Mouse (Mus musculus) adrenal gland, adult 8-10 months (tissue): ENCODE data around the gene 4933430I17Rik. TPM values are rescaled to one million over a fixed set of nuclear protein-coding genes. Genes with fewer than 3 reads are reported as not detected.
"Not testable (repeated sequence)": the region's sequence is repeated elsewhere in the genome, so short reads cannot be mapped to it uniquely, and the experiment has no call there.

Experiments used
- DNase-seq: peaks from one replicate; pipeline ENCODE4 v3.0.0; 2022
- total RNA-seq, 4 experiments: library from RNA; stranded (reverse); gene quantifications; 2 replicates each; pipeline ENCODE4 v1.2.4; 2022

4933430I17Rik gene
- total RNA-seq = 1 to 10 TPM in 1 of 4 experiments, under 1 TPM in 3; 0.35 to 1.3 (median 0.47) TPM

DNA sequence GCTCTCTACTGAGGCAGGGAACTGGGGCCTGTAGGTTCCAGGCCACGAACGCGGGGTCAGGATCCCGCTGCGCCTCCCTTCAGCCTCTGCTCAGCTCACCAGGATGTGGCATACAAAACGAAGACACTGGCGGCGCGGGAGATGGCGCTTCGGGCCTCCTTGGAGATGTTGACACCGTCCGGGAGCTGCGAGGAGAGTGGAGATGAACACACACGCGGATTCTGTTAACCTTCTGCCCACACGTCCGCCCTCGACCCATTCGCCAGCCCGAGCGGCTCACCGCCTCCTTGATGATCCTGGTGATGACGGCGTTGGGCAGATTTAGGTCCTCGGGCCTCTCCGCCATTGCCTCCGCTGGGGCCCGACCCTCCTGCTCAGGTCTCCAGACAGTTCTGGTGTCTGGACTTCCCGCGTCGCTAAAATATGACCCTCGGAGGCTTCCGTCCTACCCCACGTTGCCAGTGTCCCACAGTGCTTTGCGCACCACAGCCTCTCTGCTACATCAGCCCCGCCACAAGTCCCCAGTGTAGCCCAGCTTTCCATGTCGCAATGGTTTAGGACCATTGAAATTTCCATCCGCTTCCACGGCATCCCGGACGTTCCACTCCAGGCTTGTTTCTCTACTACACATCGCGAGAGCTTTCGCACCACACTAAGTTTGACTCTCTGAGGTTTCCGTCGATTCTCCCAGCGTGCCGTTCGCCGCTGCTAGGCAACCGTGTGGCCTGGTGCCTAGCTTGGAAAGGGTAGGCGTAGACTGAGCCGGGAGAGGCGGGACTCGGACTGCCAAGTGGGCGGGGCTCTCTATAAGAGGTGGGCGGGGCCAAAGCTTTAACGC lies at the start of gene 4933430I17Rik, which contains the start of gene Pole3:
Gene 4933430I17Rik, plus strand, starts transcription at position 719 of the 838 bp plus-strand sequence.
Gene Pole3, minus strand, starts transcription at position 418 of the 838 bp plus-strand sequence.
- peak; percentile 96 for DNase-seq

- no peak for DNase-seq
Measured at GRCm38 (mm10) chr4:62475793-62476192, 49.4 kb upstream of the 4933430I17Rik start.

- DNase-seq = no peak
Measured at GRCm38 (mm10) chr4:62477542-62478244, 47.5 kb upstream of the 4933430I17Rik start.

DNA sequence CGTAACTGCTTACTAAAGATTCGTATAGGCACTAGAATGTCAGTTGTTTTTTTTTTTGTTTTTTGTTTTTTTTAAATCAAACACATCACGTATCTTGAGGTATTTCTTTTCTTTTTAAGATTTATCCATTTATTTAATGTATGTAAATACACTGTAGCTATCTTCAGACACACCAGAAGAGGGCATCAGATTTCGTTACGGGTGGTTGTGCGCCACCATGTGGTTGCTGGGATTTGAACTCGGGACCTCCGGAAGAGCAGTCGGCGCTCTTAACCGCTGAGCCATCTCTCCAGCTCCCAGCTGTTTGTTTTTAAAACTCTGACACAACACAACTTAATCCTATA lies 45.6 kb upstream of the 4933430I17Rik start:
- not testable (repeated sequence) for DNase-seq

- no peak for DNase-seq
Measured at GRCm38 (mm10) chr4:62479937-62480708, 45.0 kb upstream of the 4933430I17Rik start, which contains the start of gene Bspry. Gene Bspry, plus strand, starts transcription at chr4:62480053.

- no peak for DNase-seq
Measured at GRCm38 (mm10) chr4:62480709-62481605, 44.2 kb upstream of the 4933430I17Rik start.

DNA sequence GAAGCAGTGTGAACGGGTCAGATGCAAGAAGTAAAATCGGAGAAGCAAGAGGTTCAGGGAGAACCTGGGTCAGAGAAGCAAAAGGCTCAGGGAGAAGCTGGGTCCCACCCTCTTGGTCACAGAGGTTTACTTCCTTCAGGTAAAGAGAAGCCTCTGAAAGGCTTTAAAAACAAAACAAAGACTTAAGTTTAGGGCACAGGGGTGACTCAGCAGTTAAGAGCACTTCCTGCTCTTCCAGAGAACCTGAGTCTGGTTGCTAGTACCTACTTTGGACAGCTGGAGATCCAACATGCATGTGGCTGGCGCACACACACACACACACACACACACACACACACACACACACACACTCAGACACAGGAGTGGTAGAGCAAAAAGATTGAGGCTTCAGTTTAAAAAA lies 40.2 kb upstream of the 4933430I17Rik start:
- no peak for DNase-seq

- DNase-seq = no peak
Measured at GRCm38 (mm10) chr4:62485450-62486161, 39.6 kb upstream of the 4933430I17Rik start.

- no peak for DNase-seq
Measured at GRCm38 (mm10) chr4:62486162-62486696, 38.9 kb upstream of the 4933430I17Rik start.

DNA sequence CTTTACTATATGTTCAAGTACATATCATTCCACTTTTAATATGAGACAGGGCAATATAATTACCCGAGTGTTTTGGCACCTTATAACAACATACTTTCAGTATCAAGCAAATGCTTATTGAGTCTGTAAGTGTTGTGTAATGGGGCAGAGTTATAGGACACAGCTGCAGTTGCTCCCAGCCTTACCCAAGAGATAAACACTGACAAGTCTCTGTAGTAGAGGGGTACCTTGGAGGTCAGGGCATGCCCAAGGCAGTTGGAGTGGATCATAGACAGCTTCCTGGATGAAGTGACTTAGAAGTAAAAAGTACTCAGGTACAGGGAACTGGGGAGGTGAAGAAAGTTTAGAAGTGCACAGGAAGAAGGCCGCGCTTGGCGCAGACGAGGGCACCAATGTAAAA lies 38.0 kb upstream of the 4933430I17Rik start:
- no peak for DNase-seq

DNA sequence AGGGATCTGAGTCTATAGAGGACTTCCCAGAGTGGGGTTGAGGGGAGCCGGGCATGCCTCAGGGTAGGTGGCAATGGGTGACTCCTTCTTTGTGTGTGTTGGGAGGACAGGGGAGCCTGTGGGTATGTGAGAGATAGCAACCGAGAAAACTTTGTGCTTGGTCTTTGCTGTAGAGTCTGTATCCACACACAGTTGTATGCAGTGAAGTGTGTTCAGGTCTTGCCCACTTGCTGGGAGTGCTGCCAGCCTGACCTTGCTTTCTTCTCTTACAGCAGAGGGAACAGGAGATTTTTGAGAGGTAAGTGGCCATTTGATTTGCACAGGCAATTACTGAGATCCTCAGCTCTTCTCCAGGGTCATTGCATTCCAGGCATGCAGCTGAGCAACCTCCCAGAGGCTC lies 37.3 kb upstream of the 4933430I17Rik start:
- DNase-seq = no peak

- DNase-seq = no peak
Measured at GRCm38 (mm10) chr4:62492682-62493081, 32.5 kb upstream of the 4933430I17Rik start.

DNA sequence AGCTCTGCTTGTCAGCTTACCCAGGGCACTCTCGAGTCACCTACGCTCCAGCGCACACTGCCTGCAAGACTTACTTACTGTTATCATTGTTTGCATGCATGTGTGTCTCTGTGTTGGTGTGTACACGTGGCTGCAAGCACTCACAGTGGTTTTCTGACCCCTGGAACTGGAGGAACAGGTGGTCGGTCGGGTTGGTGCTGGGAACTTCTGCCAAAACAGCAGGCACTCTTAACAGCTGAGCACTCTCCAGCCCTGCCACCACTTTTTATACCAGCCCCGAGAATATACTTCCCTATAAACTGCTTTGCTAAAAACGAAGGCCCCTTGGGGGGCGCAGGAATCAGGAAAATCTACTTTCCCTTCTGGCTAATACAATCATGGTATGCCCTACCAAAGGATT lies 30.9 kb upstream of the 4933430I17Rik start:
- no peak for DNase-seq

GRCm38 (mm10) chr4:62495946-62496345 lies 29.2 kb upstream of the 4933430I17Rik start:
- no peak for DNase-seq

GRCm38 (mm10) chr4:62496815-62497214 lies 28.4 kb upstream of the 4933430I17Rik start:
- peak; percentile 74 for DNase-seq

- DNase-seq = no peak
Measured at GRCm38 (mm10) chr4:62500799-62501198, 24.4 kb upstream of the 4933430I17Rik start.

GRCm38 (mm10) chr4:62501534-62501933 lies 23.6 kb upstream of the 4933430I17Rik start:
- no peak for DNase-seq

DNA sequence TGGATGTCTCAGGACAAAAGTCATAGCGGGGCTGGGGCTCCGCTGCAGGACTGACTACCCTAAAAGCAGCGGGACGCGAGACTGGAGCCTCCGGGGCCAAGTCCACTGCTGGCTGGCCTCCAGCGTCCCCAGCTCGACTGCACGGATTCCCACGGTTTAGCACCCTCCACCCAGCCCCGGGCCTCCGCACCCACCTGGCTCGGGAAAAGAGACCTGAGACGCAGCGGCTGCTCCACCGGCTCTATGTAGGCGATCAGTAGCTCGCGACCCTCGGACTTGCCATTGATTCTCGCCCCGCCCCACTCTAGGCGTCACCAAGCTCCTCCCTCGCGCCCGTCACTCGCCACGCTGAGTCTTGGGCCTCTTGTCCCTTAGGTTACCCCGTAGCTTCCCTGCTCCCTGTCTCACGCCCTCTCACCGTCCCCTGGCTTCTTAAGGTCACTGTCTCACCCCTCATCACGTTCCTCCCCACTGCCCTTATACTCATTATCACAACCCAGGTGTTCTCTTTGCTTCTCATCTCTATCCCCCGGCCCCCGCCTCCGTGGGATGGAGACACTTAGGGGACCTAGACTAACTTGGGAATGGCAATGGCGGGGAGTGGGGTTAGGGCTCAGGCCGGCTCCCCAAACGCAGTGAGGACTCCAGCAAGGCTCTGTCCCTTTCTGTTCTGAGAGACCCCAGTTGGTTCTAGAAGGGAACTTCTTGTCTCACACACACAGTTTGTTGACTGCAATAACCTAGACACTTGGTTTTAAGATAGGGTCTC lies 23.0 kb upstream of the 4933430I17Rik start:
- DNase-seq = peak; percentile 91

GRCm38 (mm10) chr4:62502969-62503368 lies 22.2 kb upstream of the 4933430I17Rik start:
- DNase-seq = no peak
